Mouse (Mus musculus): ENCODE results near the gene Col9a2.

The Col9a2 gene

GRCm38 (mm10) chr4:121039331-121040115 is at the start of gene Col9a2:
TSS of gene Col9a2 (plus strand) at chr4:121039385.
- DNase-seq (ENCODE audit: low read depth, low spot score), result no peak

- no peak for DNase-seq (ENCODE audit: low read depth, low spot score)
These were observed 46.9 kb upstream of the Col9a2 start for GRCm38 (mm10) chr4:120992284-120992683.

- DNase-seq (ENCODE audit: low read depth, low spot score), result no peak
These were observed 46.2 kb upstream of the Col9a2 start for GRCm38 (mm10) chr4:120993025-120993424.

- DNase-seq (ENCODE audit: low read depth, low spot score), result no peak
These were observed 43.3 kb upstream of the Col9a2 start for GRCm38 (mm10) chr4:120995911-120996310.

GRCm38 (mm10) chr4:121001042-121001441 is 38.1 kb upstream of the Col9a2 start:
- no peak for DNase-seq (ENCODE audit: low read depth, low spot score)

GRCm38 (mm10) chr4:121001659-121002058 is 37.5 kb upstream of the Col9a2 start:
- DNase-seq (ENCODE audit: low read depth, low spot score), result no peak

GRCm38 (mm10) chr4:121002400-121003171 is 36.6 kb upstream of the Col9a2 start:
- DNase-seq (ENCODE audit: low read depth, low spot score), result no peak

GRCm38 (mm10) chr4:121003611-121004091 is 35.5 kb upstream of the Col9a2 start:
- DNase-seq (ENCODE audit: low read depth, low spot score), result no peak

- no peak for DNase-seq (ENCODE audit: low read depth, low spot score)
These were observed 34.5 kb upstream of the Col9a2 start for GRCm38 (mm10) chr4:121004679-121005078.

- no peak for DNase-seq (ENCODE audit: low read depth, low spot score)
These were observed 32.2 kb upstream of the Col9a2 start for GRCm38 (mm10) chr4:121007006-121007405.

GRCm38 (mm10) chr4:121008071-121008745 is 31.0 kb upstream of the Col9a2 start:
- DNase-seq (ENCODE audit: low read depth, low spot score), result no peak

GRCm38 (mm10) chr4:121009151-121009550 is 30.0 kb upstream of the Col9a2 start:
- DNase-seq (ENCODE audit: low read depth, low spot score), result peak; percentile 65

- no peak for DNase-seq (ENCODE audit: low read depth, low spot score)
These were observed 28.2 kb upstream of the Col9a2 start for GRCm38 (mm10) chr4:121010770-121011549.

- no peak for DNase-seq (ENCODE audit: low read depth, low spot score)
These were observed 24.5 kb upstream of the Col9a2 start for GRCm38 (mm10) chr4:121014594-121015267.

- no peak for DNase-seq (ENCODE audit: low read depth, low spot score)
These were observed 23.9 kb upstream of the Col9a2 start for GRCm38 (mm10) chr4:121015268-121015659.

GRCm38 (mm10) chr4:121016021-121016898 is 22.9 kb upstream of the Col9a2 start:
- peak; percentile 65 for DNase-seq (ENCODE audit: low read depth, low spot score)

- peak; percentile 95 for DNase-seq (ENCODE audit: low read depth, low spot score)
These were observed 22.1 kb upstream of the Col9a2 start, which contains the start of gene Smap2 for GRCm38 (mm10) chr4:121016928-121017657. TSS of gene Smap2 (minus strand) at chr4:121017247.

GRCm38 (mm10) chr4:121018250-121018649 is 20.9 kb upstream of the Col9a2 start:
- no peak for DNase-seq (ENCODE audit: low read depth, low spot score)

All from telencephalon, adult 2 months (tissue).